Mouse (Mus musculus): ENCODE results near the gene Gm28919. TPM values are rescaled to one million over a fixed set of nuclear protein-coding genes. Genes with fewer than 3 reads are reported as not detected.

The Gm28919 gene
- total RNA-seq (2023) = not detected

DNA sequence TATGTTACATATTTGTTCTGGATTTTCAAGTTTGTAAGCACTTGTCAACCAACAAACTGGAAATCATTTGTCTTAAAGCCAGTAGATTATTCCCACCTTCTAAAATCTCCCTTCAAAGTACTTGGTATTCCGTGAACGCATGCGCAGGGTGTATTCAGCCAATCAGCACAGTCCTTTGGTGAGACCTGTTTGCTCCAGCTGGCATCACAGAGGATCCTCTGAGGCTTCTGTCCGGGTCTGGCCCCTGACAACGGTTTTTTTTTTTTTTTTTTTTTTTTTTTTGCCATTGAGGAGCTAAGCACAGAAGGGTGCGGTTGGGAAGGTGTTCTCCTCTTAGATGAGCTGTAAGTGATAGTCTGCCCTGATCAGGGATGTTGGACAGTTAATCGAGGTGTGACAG, at the start of gene Gm28919:
TSS of gene Gm28919 (plus strand) at position 301 of the 400 bp plus-strand sequence.

Other genes starting within 250 kb of the Gm28919 start
- not detected for gene Gm21719, start 99.3 kb downstream of the Gm28919 start, total RNA-seq (2023)